Mouse (Mus musculus): Measurements from ENCODE around the gene Cnpy1. TPM values are rescaled to one million over a fixed set of nuclear protein-coding genes. Genes with fewer than 3 reads are reported as not detected.

Gene Cnpy1
- polyA plus RNA-seq, 1 experiment from 2014 or later: 0.39 TPM

DNA sequence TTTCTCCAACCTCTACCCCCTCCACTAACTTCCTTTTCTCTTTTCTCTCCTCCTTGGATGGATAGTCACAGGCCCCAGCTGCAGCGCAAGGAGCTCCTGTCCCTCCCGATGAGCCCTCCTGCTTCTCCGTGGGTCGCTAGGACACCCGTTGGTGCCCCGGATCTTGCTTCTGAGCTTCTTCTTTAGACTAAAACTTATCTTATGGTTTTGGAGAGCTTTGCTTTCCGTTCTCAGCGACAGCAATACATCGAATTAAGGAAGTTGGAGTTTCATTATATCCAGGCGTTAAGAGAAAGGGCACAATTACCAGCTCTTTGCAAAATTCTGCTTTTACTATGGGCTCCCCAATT is 70.1 kb downstream of the Cnpy1 start:
- Histone ChIP-seq H3K9me3 (no peaks in the 10 kb centered on the region), H3K4me2 (no peak overlapping the region), H3K27ac (no peak overlapping the region), H3K4me1 (no peaks in the 10 kb centered on the region), H3K9ac (no peak overlapping the region), H3K36me3 (no peaks in the 10 kb centered on the region), H3K4me3 (replicated peaks) (no peak overlapping the region), H3K27me3 (replicated peaks) (peaks cover 85% of the 10 kb centered on the region)
- 4% methylated on average over 10 of the region's 10 CpGs for WGBS
- ATAC-seq (ENCODE audit: insufficient read depth, low FRiP score, low read depth): no peak

DNA sequence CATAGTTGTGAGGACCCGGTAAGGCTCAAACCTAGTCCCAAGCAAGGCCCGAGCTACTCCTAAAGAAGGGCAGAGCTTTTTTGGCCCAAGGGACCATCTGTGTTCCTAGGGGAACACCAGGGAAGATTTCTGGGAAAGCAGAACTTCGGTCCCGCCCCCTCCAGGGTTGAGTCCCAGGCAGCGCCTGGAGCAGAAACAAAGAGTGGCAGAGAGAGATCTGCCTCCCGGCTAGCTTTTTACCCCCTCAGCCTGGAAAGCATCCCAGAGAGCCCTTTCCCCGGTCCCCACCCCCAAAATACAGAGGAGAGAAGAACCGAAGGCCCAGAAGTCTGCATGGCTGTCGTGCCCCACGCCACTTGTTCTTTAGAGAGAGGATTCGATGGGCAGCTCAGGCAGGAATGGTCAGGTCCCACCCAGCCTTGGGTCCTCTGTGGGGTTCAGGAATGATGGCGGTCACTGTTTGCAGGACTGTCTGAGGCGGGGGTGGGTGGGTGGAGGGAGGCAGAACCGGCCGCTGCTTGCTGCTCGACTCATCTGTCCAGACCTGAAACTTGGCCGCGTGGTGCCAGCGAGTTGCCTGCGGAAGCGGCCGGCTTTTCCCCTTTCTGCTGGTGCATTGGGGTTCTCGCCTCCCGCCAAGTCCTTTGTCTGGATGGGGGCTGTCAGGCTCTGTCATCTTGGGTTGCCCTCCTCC is 70.6 kb downstream of the Cnpy1 start:
- H3K27ac ChIP-seq: no peak overlapping the region
- no peaks in the 10 kb centered on the region for H3K9me3 ChIP-seq
- no peak overlapping the region for H3K9ac ChIP-seq
- WGBS: 1% methylated on average over 24 of the region's 24 CpGs
- H3K27me3 ChIP-seq (replicated peaks): peaks cover 85% of the 10 kb centered on the region
- no peak overlapping the region for H3K4me2 ChIP-seq
- H3K36me3 ChIP-seq: no peaks in the 10 kb centered on the region
- H3K4me3 ChIP-seq (replicated peaks): no peak overlapping the region
- no peaks in the 10 kb centered on the region for H3K4me1 ChIP-seq
- ATAC-seq (ENCODE audit: insufficient read depth, low FRiP score, low read depth): no peak

DNA sequence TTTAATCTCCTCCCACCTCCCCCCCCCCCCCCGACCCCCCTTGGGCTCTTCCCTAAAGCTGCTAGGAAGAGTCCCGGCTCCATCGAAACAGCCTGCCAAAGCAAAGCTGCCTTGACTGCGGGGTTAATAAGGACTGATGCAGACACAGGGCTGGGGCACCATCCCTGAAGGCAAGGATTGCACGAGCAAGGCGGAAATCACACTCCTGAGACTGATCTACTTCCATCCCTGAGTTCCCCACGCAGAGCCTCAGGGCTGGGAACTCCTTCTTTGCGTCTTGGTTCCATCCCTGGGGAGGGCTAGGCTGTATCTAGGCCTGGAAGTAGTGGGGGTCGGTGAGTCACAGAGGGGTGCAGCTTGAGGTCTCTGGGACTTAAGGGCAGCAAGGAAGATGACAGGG is 71.5 kb downstream of the Cnpy1 start:
- no peaks in the 10 kb centered on the region for H3K4me1 ChIP-seq
- H3K27ac ChIP-seq: no peak overlapping the region
- H3K36me3 ChIP-seq: no peaks in the 10 kb centered on the region
- under 1% methylated on average over 9 of the region's 9 CpGs for WGBS
- no peak overlapping the region for H3K4me2 ChIP-seq
- no peak overlapping the region for H3K9ac ChIP-seq
- H3K9me3 ChIP-seq: no peaks in the 10 kb centered on the region
- no peak overlapping the region for H3K4me3 ChIP-seq (replicated peaks)
- no peak for ATAC-seq (ENCODE audit: insufficient read depth, low FRiP score, low read depth)
- H3K27me3 ChIP-seq (replicated peaks): peaks cover 90% of the 10 kb centered on the region

DNA sequence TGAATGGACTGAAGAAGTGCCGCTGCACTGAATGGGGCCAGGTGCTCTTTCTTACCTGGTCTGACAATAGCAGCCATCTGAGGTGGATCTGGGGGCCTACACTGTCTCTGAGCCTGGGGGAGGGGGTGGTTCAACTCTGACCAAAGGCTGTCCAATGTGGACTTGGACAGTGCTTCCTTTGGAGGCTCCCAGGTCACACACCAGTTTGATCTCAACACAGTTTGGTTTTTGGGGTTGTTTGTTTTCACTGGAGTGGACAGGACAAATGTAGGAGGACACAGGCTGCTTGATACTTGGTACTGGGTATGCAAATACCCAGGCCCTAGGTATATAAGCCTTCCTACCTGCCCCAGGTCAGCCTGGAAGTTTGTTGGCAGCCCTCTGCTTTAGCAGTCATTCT is 71.9 kb downstream of the Cnpy1 start:
- peaks cover 90% of the 10 kb centered on the region for H3K27me3 ChIP-seq (replicated peaks)
- no peak overlapping the region for H3K4me2 ChIP-seq
- ATAC-seq (ENCODE audit: insufficient read depth, low FRiP score, low read depth): no peak
- no peaks in the 10 kb centered on the region for H3K4me1 ChIP-seq
- H3K4me3 ChIP-seq (replicated peaks): no peak overlapping the region
- H3K27ac ChIP-seq: no peak overlapping the region
- H3K9ac ChIP-seq: no peak overlapping the region
- H3K36me3 ChIP-seq: no peaks in the 10 kb centered on the region
- 5% methylated on average over 1 of the region's 1 CpGs for WGBS
- H3K9me3 ChIP-seq: no peaks in the 10 kb centered on the region

DNA sequence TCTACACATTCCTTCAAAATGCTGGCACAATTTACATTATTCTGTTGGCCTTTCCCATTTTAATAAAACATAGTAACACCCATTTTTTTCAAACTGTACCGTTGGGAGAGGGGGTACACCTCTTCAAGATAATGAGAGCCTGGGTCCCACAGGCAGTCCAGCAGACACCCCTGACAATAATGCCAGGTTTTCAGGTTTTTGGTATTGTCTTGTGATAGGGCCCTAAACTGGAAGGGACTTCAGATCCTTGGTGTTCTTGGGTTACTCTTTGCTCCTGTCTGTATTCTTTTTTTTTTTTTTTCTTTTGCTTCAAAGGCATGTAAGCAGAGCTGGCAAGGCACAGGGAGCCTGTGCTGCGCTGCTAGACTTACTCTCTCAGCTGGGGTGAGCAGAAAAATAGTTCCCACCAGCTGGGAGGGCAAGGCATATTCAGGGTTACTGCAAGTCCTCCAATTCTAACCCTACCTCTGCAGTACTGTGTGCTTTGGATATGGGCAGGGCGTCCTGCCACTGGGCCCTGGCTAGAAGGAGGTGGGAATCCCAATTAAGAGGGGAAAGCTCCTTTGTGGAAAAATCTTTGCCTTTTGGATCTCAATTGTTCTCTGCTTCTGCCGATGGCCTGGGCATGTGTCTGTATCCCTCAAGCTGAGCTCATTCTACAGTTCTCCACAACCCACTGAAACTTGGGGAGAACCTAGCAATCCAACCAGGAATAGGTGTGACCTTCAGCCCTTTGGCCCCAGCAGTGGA is 72.5 kb downstream of the Cnpy1 start:
- no peaks in the 10 kb centered on the region for H3K36me3 ChIP-seq
- peaks cover 90% of the 10 kb centered on the region for H3K27me3 ChIP-seq (replicated peaks)
- WGBS: 6% methylated on average over 4 of the region's 4 CpGs
- H3K4me2 ChIP-seq: no peak overlapping the region
- no peak for ATAC-seq (ENCODE audit: insufficient read depth, low FRiP score, low read depth)
- no peaks in the 10 kb centered on the region for H3K9me3 ChIP-seq
- no peak overlapping the region for H3K4me3 ChIP-seq (replicated peaks)
- H3K4me1 ChIP-seq: 0 out of 2 replicates have a peak, but pooled peaks cover 3% of the 10 kb centered on the region
- no peak overlapping the region for H3K27ac ChIP-seq
- no peak overlapping the region for H3K9ac ChIP-seq

DNA sequence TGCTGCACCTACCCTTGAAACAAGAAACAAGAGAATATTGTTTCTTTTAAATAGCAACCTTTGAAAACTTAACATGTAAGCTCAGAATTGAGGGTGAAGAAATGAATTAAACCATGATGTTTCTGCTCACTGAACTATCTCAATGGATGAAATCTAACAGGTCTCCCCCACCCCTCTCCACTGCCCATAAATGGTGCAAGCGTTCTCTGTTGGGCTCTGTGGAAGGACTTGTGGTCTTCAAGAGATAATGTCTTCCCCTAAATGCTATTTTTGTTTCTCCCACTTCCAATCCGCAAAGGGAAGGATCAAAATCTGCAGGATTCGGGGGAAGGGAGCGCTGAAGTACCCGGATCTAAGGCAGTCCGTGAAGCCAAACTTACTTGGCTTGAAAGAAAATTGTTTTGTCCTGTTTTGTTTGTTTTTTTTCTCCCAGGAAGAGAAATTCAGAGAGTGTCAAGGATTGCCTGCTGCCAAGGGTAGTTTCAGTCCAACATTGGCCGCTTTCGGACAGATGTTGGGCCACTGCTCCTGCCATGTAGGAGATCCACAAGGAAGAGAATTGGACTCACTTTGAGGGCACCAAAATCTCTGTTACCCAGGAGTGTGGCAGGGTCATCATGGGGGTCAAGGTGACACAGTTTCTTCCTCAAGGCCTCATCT is 73.2 kb downstream of the Cnpy1 start:
- no peak for ATAC-seq (ENCODE audit: insufficient read depth, low FRiP score, low read depth)
- WGBS: 6% methylated on average over 8 of the region's 8 CpGs
- peaks cover 93% of the 10 kb centered on the region for H3K27me3 ChIP-seq (replicated peaks)
- no peak overlapping the region for H3K9ac ChIP-seq
- H3K27ac ChIP-seq: no peak overlapping the region
- H3K4me2 ChIP-seq: no peak overlapping the region
- H3K36me3 ChIP-seq: no peaks in the 10 kb centered on the region
- no peak overlapping the region for H3K4me3 ChIP-seq (replicated peaks)
- H3K4me1 ChIP-seq: 0 out of 2 replicates have a peak, but pooled peaks cover 3% of the 10 kb centered on the region
- no peaks in the 10 kb centered on the region for H3K9me3 ChIP-seq

DNA sequence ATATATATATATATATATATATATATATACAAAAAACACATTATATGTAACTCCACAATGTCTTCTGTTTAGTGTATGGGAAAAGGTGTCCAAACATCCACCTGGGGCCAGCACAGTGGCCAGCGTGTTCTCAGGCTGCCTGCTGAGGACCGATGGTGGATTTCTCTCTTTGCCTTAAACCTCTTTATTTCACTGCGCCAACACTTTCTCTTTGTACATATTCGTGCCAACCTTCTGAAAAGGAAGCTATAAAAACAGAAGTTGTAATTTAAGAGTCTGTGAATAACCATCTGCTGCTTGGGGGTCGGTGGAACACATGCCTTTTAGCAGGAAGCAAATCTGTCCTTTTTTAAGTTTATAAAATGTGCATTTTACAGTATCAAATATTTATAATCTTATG is 73.9 kb downstream of the Cnpy1 start:
- 16% methylated on average over 5 of the region's 5 CpGs for WGBS
- no peak for ATAC-seq (ENCODE audit: insufficient read depth, low FRiP score, low read depth)
- H3K9ac ChIP-seq: no peak overlapping the region
- H3K27me3 ChIP-seq (replicated peaks): peaks cover 92% of the 10 kb centered on the region
- no peak overlapping the region for H3K27ac ChIP-seq
- H3K4me2 ChIP-seq: no peak overlapping the region
- peaks cover 8% of the 10 kb centered on the region for H3K4me1 ChIP-seq
- no peaks in the 10 kb centered on the region for H3K36me3 ChIP-seq
- no peak overlapping the region for H3K4me3 ChIP-seq (replicated peaks)
- no peaks in the 10 kb centered on the region for H3K9me3 ChIP-seq

DNA sequence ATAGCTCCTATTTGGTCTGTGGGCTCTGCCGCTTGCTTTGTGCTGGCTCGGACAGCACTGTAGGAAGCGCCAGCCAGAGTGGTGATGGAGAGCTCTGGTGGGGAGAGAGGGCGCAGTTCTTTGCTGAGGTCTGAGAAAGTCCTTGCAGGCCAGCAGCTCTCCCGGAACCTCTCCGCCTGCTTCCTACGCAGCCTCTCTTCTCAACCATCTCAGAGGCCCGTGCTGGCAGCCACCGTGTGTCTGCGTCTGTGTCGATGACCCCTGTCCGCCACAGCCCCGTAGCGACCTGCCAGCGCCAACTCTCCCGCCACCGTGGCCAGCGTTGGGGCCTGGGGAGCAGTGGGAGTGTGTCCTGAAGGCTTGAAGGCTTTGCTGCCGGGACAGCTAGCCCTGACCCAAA is 74.7 kb downstream of the Cnpy1 start:
- 2% methylated on average over 19 of the region's 19 CpGs for WGBS

DNA sequence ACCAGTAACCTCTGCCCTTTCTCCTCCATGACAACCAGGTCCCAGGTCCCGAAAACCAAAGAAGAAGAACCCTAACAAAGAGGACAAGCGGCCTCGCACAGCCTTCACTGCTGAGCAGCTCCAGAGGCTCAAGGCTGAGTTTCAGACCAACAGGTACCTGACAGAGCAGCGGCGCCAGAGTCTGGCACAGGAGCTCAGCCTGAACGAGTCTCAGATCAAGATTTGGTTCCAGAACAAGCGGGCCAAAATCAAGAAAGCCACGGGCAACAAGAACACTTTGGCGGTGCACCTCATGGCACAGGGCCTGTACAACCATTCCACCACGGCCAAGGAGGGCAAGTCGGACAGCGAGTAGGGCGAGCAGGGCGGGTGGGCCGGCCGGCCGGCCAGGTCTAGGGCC is 75.5 kb downstream of the Cnpy1 start:
- ATAC-seq (ENCODE audit: insufficient read depth, low FRiP score, low read depth): no peak
- Histone ChIP-seq H3K4me2 (no peak overlapping the region), H3K4me3 (replicated peaks) (no peak overlapping the region), H3K27ac (no peak overlapping the region), H3K27me3 (replicated peaks) (peaks cover 92% of the 10 kb centered on the region), H3K4me1 (peaks cover 24% of the 10 kb centered on the region), H3K9ac (no peak overlapping the region), H3K36me3 (no peaks in the 10 kb centered on the region), H3K9me3 (no peaks in the 10 kb centered on the region)
- 5% methylated on average over 17 of the region's 17 CpGs for WGBS

More for the DNA sequence above, 74.7 kb downstream of the Cnpy1 start:
- H3K9ac ChIP-seq: no peak overlapping the region
- H3K4me2 ChIP-seq: no peak overlapping the region
- peaks cover 16% of the 10 kb centered on the region for H3K4me1 ChIP-seq
- ATAC-seq (ENCODE audit: insufficient read depth, low FRiP score, low read depth): no peak
- no peaks in the 10 kb centered on the region for H3K36me3 ChIP-seq
- peaks cover 92% of the 10 kb centered on the region for H3K27me3 ChIP-seq (replicated peaks)
- no peaks in the 10 kb centered on the region for H3K9me3 ChIP-seq
- no peak overlapping the region for H3K4me3 ChIP-seq (replicated peaks)
- H3K27ac ChIP-seq: no peak overlapping the region

DNA sequence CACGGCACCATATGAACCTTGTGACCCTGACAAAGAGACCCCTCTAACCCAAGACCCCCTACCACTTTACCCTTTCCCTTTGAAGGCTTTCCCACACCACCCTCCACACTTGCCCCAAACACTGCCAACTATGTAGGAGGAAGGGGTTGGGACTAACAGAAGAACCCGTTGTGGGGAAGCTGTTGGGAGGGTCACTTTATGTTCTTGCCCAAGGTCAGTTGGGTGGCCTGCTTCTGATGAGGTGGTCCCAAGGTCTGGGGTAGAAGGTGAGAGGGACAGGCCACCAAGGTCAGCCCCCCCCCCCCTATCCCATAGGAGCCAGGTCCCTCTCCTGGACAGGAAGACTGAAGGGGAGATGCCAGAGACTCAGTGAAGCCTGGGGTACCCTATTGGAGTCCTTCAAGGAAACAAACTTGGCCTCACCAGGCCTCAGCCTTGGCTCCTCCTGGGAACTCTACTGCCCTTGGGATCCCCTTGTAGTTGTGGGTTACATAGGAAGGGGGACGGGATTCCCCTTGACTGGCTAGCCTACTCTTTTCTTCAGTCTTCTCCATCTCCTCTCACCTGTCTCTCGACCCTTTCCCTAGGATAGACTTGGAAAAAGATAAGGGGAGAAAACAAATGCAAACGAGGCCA is 76.3 kb downstream of the Cnpy1 start:
- no peak overlapping the region for H3K9ac ChIP-seq
- H3K4me1 ChIP-seq: peaks cover 24% of the 10 kb centered on the region
- H3K27me3 ChIP-seq (replicated peaks): peaks cover 91% of the 10 kb centered on the region
- H3K4me3 ChIP-seq (replicated peaks): no peak overlapping the region
- H3K27ac ChIP-seq: no peak overlapping the region
- 5% methylated on average over 5 of the region's 5 CpGs for WGBS
- no peaks in the 10 kb centered on the region for H3K9me3 ChIP-seq
- no peak overlapping the region for H3K4me2 ChIP-seq
- no peaks in the 10 kb centered on the region for H3K36me3 ChIP-seq
- no peak for ATAC-seq (ENCODE audit: insufficient read depth, low FRiP score, low read depth)

DNA sequence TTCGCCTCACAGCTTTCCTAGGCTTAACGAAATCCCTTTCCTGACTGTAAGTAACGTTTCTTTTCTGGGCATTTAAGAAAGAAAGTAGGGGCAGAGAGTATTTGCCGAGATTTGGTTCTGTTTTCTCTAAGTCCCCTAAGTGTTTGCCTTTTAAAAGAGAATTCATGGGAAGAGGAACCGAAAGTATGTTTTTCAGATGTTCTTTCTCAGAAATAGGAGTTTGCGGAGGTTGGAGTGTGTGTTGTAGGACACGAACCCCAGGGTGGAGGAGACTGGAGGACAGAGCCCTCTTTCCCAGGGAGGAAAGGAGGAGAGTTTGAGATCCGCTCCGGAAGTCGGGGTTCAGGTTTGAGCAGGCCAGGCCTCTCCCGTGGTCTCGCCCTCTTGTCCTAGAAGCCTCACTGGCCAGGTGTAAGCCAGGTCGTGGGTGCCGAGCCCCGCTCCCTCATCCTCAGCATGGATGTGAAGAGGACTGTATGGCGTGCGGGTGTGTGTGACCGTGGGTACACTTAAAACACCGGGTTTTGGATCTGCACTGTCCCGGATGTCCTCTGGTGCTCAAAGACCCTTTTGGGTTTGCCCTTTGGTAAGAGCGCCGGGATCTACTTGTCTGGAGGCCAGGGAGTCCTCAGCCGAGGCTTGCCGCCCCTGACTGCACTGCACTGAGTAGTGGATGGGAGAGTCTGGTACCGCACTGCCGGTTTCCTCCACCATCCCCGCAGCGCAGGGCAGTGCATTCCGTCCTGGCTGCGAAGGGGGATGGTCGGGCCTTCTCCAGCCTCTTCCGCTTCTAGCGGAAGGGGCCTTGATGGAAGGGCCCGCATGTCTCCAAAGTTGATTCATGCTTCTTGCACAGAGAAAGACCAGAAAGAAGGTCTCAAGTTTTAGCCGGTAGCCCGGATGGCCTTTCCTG is 77.1 kb downstream of the Cnpy1 start:
- Histone ChIP-seq H3K27ac (no peak overlapping the region), H3K27me3 (replicated peaks) (peaks cover 91% of the 10 kb centered on the region), H3K4me3 (replicated peaks) (no peak overlapping the region), H3K9me3 (no peaks in the 10 kb centered on the region), H3K4me1 (peaks cover 24% of the 10 kb centered on the region), H3K36me3 (no peaks in the 10 kb centered on the region), H3K4me2 (peak overlapping the region; percentile 26; the same call in 1 of the 2 replicates), H3K9ac (no peak overlapping the region)
- no peak for ATAC-seq (ENCODE audit: insufficient read depth, low FRiP score, low read depth)
- WGBS: 2% methylated on average over 36 of the region's 36 CpGs
